Mouse (Mus musculus): Measurements from ENCODE around the gene Rsu1. TPM values are rescaled to one million over a fixed set of nuclear protein-coding genes. Genes with fewer than 3 reads are reported as not detected.

Rsu1 gene
- total RNA-seq (2021), result 10 to 100 TPM; 36.2 to 36.5 TPM
- long read RNA-seq, experiment 1, transcript Rsu1-201 (9 exons, 1,546 nt), result major isoform, 40 of 46 reads
- long read RNA-seq, experiment 1, partial matches to known transcripts, result 5 of 46 reads
- long read RNA-seq, experiment 1, other reads (novel, unspliced or antisense), result 1 of 46 reads
- long read RNA-seq, experiment 2, transcript Rsu1-201 (9 exons, 1,546 nt), result major isoform, 47 of 48 reads
- long read RNA-seq, experiment 2, partial matches to known transcripts, result 1 of 48 reads
- long read RNA-seq, experiment 2, other reads (novel, unspliced or antisense), result 0 of 48 reads

GRCm38 (mm10) chr2:13271165-13271957, at the start of gene Rsu1:
TSS of gene Rsu1 (minus strand) at chr2:13271415.
- peak; percentile 92 to 98 for DNase-seq (ENCODE audit: low spot score in 2 of 2)
- no peak for TF ChIP-seq CTCF (conservative IDR thresholded peaks at IDR 0.05)
- Histone ChIP-seq H3K4me3 (peak within 1 kb of the TSS; percentile 80), H3K27ac (peak within 1 kb of the TSS; percentile 92)

DNA sequence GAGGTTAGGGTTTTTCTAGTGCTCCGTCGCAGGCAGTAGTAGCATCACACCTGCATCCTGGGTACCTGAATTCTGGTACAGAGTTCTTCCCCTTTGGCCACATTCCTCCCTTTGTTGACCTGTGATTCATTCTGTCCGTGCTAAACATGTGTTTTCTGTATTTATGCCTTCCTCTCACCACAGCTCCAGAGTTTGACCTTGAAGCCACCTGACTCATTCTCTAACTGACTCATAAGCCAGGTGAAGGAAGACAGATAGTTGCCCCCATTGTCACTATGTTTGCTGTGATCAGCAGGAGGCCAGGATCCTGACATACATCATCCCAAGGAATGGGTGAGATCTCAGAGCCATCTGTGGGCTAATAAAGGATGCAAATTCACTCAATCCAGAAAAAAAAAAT, 32.2 kb upstream of the Rsu1 start:
- no peak for DNase-seq (ENCODE audit: low spot score in 2 of 2)
- no peak overlapping the region for H3K27ac ChIP-seq
- no peak overlapping the region for H3K4me3 ChIP-seq
- TF ChIP-seq CTCF (conservative IDR thresholded peaks at IDR 0.05), result no peak

- no peak overlapping the region for H3K27ac ChIP-seq
- TF ChIP-seq CTCF (conservative IDR thresholded peaks at IDR 0.05), result peak; percentile 75
- H3K4me3 ChIP-seq, result no peak overlapping the region
- no peak for DNase-seq (ENCODE audit: low spot score in 2 of 2)
Observed at GRCm38 (mm10) chr2:13299031-13299430, 27.8 kb upstream of the Rsu1 start.

DNA sequence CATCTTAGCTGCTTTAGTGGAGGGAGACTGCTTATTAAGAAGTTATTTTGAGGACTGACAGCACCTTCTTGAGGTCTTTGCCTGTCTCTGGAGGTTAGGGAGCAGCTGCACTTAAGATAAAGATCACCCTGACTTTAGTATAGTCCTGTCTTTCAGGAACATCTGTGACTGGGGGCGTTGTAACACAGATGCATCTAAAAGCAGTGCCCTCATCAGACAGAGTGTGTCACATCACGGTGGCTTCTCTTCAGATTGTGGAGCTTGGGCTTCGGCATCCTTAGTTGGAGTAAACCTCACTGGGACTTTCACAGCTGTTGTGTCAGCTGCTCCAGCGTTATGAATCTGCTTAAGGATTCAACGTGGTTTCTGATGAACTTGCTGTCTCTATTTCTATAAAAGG, 26.5 kb upstream of the Rsu1 start:
- TF ChIP-seq CTCF (conservative IDR thresholded peaks at IDR 0.05), result no peak
- Histone ChIP-seq H3K27ac (no peak overlapping the region), H3K4me3 (no peak overlapping the region)
- DNase-seq (ENCODE audit: low spot score in 2 of 2), result no peak

- TF ChIP-seq CTCF (conservative IDR thresholded peaks at IDR 0.05), result peak; percentile 88
- DNase-seq (ENCODE audit: low spot score in 2 of 2), result peak in 1 of 2 experiments; percentile 29
- Histone ChIP-seq H3K27ac (no peak overlapping the region), H3K4me3 (no peak overlapping the region)
Observed at GRCm38 (mm10) chr2:13290661-13291060, 19.4 kb upstream of the Rsu1 start.

DNA sequence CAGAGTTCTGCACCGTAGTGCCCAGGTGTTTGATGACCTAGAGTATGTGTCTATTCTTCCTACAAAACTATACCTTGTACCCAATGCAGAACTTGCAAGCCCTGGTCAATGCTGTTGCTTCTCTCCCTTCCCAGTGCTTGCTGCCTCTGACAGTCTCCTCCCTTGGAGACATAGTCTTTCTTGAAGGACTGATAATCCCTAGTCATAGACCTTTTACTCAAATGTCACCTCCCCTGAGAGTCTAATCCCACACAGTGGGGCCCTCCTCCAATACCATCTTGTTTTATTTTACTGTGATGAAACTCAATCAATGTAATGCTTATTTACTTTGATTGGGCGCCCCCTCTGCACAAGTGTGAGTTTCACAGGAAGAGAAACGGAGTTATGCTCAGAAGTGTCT, 18.9 kb upstream of the Rsu1 start:
- TF ChIP-seq CTCF (conservative IDR thresholded peaks at IDR 0.05), result no peak
- DNase-seq (ENCODE audit: low spot score in 2 of 2), result no peak
- Histone ChIP-seq H3K27ac (no peak overlapping the region), H3K4me3 (no peak overlapping the region)

GRCm38 (mm10) chr2:13278114-13278862, 7.1 kb upstream of the Rsu1 start:
- Histone ChIP-seq H3K4me3 (no peak overlapping the region), H3K27ac (no peak overlapping the region)
- peak; percentile 99 for TF ChIP-seq CTCF (conservative IDR thresholded peaks at IDR 0.05)
- DNase-seq (ENCODE audit: low spot score in 2 of 2), result no peak

DNA sequence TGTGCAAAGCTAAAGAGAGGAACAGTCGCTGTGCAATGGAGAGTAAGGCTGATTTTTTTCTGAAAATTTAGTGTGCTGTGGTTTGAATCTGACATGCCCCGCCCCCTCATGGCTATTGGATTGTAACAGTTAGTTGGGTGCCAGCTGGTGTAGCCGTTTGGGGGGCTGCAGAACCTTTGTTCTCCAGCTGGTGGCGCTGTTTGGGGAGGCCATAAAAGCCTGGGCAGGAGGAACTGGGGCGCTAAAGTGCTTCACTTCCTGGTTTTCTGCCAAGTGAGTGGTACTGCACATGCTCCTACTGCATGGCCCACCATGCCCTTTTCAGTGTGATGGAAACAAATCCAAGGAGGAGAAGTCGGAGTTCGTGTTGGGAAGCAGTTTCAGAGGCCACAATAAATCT, 4.7 kb upstream of the Rsu1 start:
- Histone ChIP-seq H3K4me3 (no peak overlapping the region), H3K27ac (no peak overlapping the region)
- TF ChIP-seq CTCF (conservative IDR thresholded peaks at IDR 0.05), result peak; percentile 59
- no peak for DNase-seq (ENCODE audit: low spot score in 2 of 2)

- H3K27ac ChIP-seq, result peak overlapping the region; percentile 92
- peak overlapping the region; percentile 80 for H3K4me3 ChIP-seq
- DNase-seq (ENCODE audit: low spot score in 2 of 2), result no peak
- TF ChIP-seq CTCF (conservative IDR thresholded peaks at IDR 0.05), result no peak
Observed at GRCm38 (mm10) chr2:13270736-13271135, 479 bp downstream of the Rsu1 start.

GRCm38 (mm10) chr2:13268681-13269293, 2.4 kb downstream of the Rsu1 start:
- TF ChIP-seq CTCF (conservative IDR thresholded peaks at IDR 0.05), result no peak
- no peak overlapping the region for H3K27ac ChIP-seq
- no peak for DNase-seq (ENCODE audit: low spot score in 2 of 2)
- H3K4me3 ChIP-seq, result no peak overlapping the region

GRCm38 (mm10) chr2:13264875-13265274, 6.3 kb downstream of the Rsu1 start:
- peak; percentile 89 for TF ChIP-seq CTCF (conservative IDR thresholded peaks at IDR 0.05)
- peak in 1 of 2 experiments; percentile 28 for DNase-seq (ENCODE audit: low spot score in 2 of 2)
- H3K4me3 ChIP-seq, result no peak overlapping the region
- no peak overlapping the region for H3K27ac ChIP-seq

GRCm38 (mm10) chr2:13263150-13263549, 8.1 kb downstream of the Rsu1 start:
- no peak for DNase-seq (ENCODE audit: low spot score in 2 of 2)
- no peak for TF ChIP-seq CTCF (conservative IDR thresholded peaks at IDR 0.05)
- Histone ChIP-seq H3K27ac (no peak overlapping the region), H3K4me3 (no peak overlapping the region)

DNA sequence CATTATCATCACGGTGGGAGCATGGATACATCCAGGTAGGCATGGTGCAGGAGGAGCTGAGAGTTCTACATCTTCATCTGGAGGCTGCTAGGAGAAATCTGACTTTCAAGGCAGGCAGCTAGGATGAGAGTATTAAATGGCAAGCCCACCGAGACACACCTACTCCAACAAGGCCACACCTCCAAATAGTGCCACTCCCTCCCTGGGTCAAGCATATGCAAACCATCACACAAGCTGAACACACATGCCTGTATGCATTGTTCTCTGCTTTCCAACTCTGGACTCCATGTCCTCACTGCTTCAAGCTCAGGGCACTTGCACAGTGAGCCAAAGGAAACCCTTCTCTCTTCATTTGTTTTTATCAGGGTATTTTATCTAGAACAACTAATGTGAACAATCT, 12.6 kb downstream of the Rsu1 start:
- TF ChIP-seq CTCF (conservative IDR thresholded peaks at IDR 0.05), result no peak
- Histone ChIP-seq H3K4me3 (no peak overlapping the region), H3K27ac (no peak overlapping the region)
- DNase-seq (ENCODE audit: low spot score in 2 of 2), result no peak
